Mouse (Mus musculus): ENCODE data around the gene Pkn3.

DNA sequence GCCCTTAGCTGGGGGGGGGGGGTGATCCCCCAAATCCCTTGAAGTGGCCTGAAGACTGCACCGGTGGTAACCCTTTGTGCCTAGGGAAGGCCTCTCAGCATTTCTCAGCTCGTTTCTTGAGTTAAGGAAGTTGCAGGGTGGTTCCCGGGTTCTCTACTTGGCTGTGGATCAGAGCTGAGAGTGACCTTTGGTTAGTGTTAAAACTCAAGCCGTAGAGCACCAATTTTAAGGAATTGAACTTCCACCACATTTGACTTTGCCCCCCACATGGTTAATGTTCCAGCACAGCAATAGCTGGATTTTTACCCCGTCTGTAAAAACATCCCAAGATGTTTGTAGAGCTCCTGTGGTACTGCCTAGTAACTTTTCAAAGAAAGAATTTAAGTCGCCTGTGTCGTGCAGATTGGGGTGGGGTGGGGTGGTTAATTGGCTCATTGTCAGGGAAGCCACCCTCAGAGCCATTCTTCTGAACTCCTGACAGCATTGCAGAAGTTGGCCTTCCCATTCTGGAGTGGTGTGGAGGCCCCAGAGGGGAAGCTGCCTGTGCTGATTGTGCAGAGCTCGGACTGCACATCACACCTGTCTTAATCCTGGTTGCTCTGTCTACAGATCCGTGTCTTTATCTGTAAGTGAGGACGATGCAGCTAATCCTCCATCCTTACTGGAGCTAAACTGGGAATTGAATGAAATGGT lies 57.6 kb downstream of the Pkn3 start:
- no peak for TF ChIP-seq GATA1 (IDR thresholded peaks at IDR 0.05; ENCODE audit: low read length)
- no peak for TF ChIP-seq TAL1 (IDR thresholded peaks at IDR 0.05; ENCODE audit: low read length)
